Mouse (Mus musculus): ENCODE measurements at regions not wholly inside any gene's neighbourhood (a gene's known extent, or its start where the extent isn't known, plus 50 kb on each side); places are given as distances from the start of the nearest gene placed in this dataset.

- TF ChIP-seq POLR2A (IDR thresholded peaks at IDR 0.05; ENCODE audit: borderline replicate concordance, low read depth, low read length), result no peak
- no peak for TF ChIP-seq CTCF (IDR thresholded peaks at IDR 0.05; ENCODE audit: low read depth, low read length)
Observed at GRCm38 (mm10) chr2:131436149-131436548, 55.1 kb upstream of the Smox start.
